Mouse (Mus musculus) inflammation-experienced regulatory T-cells (primary cell): ENCODE data around the gene Cyp2a12. TPM values are rescaled to one million over a fixed set of nuclear protein-coding genes. Genes with fewer than 3 reads are reported as not detected.

ENCODE experiments used
- polyA plus RNA-seq, 2 experiments: library from polyadenylated mRNA; unstranded; fragments of 100-300 nt; shearing (Covaris generic); gene quantifications; one replicate each; pipeline ENCODE4 v1.2.1; 2017

Cyp2a12 gene
- under 1 TPM; 0.06 to 0.28 TPM for polyA plus RNA-seq

DNA sequence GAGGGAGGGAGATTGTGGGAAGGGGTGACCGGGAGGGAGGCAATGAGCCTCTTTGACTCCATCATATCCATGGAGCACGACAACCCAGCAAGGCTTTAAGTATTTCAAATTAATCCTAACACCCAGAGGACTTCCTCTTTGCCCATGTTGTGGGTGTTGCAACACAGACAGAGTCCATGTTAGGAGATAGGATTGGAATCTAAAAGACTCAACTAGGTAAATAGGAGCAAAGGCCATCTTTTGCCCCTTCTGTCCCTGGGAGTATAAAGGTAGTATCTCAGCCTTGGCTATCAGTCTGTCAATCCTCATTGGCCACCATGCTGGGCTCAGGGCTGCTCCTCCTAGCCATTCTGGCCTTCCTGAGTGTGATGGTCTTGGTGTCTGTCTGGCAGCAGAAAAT, at the start of gene Cyp2a12:
Gene Cyp2a12 (plus strand): TSS at position 293 of the 400 bp plus-strand sequence.

Other genes starting within 250 kb of the Cyp2a12 start
- gene Cyp2g1, start 220.2 kb upstream of the Cyp2a12 start, polyA plus RNA-seq, result not detected
- under 1 TPM in 1 of 2 experiments, not detected in 1; 0.39 TPM for gene Cyp2a5, start 193.8 kb upstream of the Cyp2a12 start, polyA plus RNA-seq
- gene Cyp2a22, start 89.7 kb upstream of the Cyp2a12 start, polyA plus RNA-seq, result under 1 TPM in 1 of 2 experiments, not detected in 1; 0.22 TPM
- gene Cyp2f2, start 90.8 kb downstream of the Cyp2a12 start, polyA plus RNA-seq, result under 1 TPM; 0.31 to 0.57 TPM
- gene Cyp2t4, start 124.6 kb downstream of the Cyp2a12 start, polyA plus RNA-seq, result under 1 TPM in 1 of 2 experiments, not detected in 1; 0.16 TPM
- 10 to 100 TPM; 64.1 to 68.4 TPM for gene Egln2, start 137.7 kb downstream of the Cyp2a12 start, polyA plus RNA-seq
- gene Rab4b, start 149.8 kb downstream of the Cyp2a12 start, polyA plus RNA-seq, result 100 to 1,000 TPM; 133 to 148 TPM
- under 1 TPM; 0.18 to 0.56 TPM for gene Gm21983, start 152.0 kb downstream of the Cyp2a12 start, polyA plus RNA-seq
- under 1 TPM; 0.42 to 0.97 TPM for gene Mia, start 152.1 kb downstream of the Cyp2a12 start, polyA plus RNA-seq
- 1 to 10 TPM; 1.4 to 2.9 TPM for gene BC024978, start 166.7 kb downstream of the Cyp2a12 start, polyA plus RNA-seq
- 100 to 1,000 TPM; 106 to 112 TPM for gene Snrpa, start 167.2 kb downstream of the Cyp2a12 start, polyA plus RNA-seq
- gene Itpkc, start 199.6 kb downstream of the Cyp2a12 start, polyA plus RNA-seq, result 10 to 100 TPM in 1 of 2 experiments, 1 to 10 TPM in 1; 9.9 to 14.2 TPM
- gene Coq8b, start 203.9 kb downstream of the Cyp2a12 start, polyA plus RNA-seq, result 10 to 100 TPM; 17.0 to 21.4 TPM
- 1 to 10 TPM; 1.7 to 1.9 TPM for gene Numbl, start 229.4 kb downstream of the Cyp2a12 start, polyA plus RNA-seq